Mouse (Mus musculus) gastrocnemius, postnatal 25 days (tissue): Measurements from ENCODE around the gene Lrrc49. TPM values are rescaled to one million over a fixed set of nuclear protein-coding genes. Genes with fewer than 3 reads are reported as not detected.
A peak's percentile ranks its signal among the peaks of the same experiment; 100 is the strongest.

Experiments used
- DNase-seq: peaks from one replicate; pipeline ENCODE4 v3.0.0; 2022
- total RNA-seq, 2 experiments: library from RNA; stranded (reverse); gene quantifications; 1 replicate in 1 of 2; 2 replicates in 1 of 2; pipeline ENCODE4 v1.2.3; 2021

Lrrc49 gene
- total RNA-seq, 2 experiments from 2014 or later: 2.1 to 3.0 TPM

DNA sequence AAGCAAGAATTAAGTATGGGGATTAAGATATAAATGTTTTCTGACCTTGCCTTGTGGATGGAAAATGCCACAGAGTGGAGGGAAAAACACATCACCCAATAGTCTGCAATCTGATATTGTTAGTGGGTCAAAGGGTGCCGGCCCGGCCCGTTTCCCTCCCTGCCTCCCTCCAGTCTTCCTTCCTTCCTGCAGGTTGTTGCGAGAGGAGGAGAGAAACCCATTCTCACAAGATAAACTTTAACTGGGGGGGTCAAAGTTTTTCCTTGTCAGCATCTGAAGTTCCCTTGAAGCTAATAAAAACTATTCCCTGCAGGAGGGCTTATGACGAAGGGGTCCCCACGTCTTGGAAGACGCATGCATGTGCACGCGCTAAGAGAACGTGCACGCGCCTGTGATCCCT, 157.6 kb downstream of the Lrrc49 start:
- DNase-seq: no peak

- DNase-seq: no peak
These were observed 158.4 kb downstream of the Lrrc49 start for GRCm38 (mm10) chr9:60529348-60530243.

DNA sequence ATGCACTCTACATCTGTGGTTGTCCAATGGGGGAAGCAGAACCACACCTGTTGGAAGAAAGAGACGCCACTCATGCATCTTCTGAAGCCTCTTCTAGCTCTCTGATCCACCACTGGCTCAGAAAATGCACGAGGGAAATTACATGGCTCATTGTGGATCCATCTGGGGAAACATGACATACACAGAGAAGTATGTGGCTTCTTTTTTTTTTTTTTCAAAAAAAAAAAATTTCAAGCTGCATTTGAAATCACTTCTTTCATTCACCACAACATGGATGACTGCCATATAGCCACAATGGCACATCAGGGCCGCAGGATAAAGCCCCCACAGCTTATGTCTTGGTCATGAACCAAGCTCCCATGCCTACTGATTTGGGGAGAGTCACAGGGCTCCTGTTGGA, 159.7 kb downstream of the Lrrc49 start:
- DNase-seq: no peak

DNA sequence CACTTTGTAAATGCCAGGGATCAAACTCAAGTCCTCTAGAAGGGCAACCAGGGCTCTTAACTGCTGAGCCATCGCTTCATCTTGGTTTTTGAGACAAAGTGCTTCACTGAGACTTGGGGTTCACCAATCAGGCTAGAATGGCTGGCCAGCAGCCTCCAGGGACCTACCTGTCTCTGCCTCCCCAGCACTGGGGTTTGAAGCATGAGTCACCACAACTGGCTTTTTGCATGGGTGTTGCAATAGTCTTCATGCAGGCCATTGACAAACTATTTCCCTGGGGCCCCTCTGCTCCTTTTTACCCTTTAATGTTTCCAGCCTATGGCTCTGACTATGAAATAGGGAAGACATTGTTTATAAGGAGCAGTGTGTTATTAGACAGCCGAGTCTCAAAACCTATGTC, 160.1 kb downstream of the Lrrc49 start:
- no peak for DNase-seq

DNA sequence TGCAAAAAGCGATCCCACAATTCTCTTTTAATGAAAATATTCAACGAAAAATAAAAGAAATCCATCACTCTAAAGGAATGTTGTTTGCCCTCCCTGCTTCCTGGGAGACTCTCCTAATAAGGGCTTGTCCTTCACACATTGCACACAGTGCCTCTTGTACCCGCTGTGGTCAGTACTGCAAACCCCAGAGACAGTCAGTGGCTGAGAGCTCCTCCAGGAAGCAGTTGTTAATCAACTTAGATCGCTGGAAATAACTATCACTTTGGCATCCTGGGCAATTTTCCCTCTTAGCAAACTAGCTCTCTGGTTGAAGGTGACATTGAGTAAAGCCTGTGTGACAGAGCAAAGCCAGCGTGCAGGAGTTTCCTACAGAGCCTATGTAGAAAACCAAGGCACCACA, 160.9 kb downstream of the Lrrc49 start:
- no peak for DNase-seq

GRCm38 (mm10) chr9:60526195-60526594, 161.8 kb downstream of the Lrrc49 start:
- no peak for DNase-seq

- peak; percentile 48 for DNase-seq
These were observed 166.1 kb downstream of the Lrrc49 start, which contains the start of gene Thsd4 for GRCm38 (mm10) chr9:60521806-60522264. Thsd4 (minus strand) TSS chr9:60522046.

DNA sequence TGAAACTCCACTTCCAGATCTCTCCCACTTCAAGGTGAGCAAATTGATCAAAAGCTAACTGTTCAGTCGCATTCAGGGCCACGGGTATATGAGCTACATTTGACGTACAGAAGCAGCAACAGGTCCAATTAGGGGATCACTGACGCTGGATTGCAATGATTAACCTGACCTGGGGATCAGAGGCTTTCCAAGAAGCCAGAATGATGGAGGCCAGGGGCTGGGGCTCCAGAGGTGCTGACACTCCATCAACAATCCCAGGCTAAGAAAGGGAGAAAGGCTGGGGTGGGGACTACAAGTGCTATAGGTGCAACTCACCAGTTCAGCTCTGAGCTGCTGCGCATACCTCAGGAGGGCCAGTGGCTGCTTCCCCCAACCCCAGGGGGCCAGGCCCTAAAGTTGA, 166.8 kb downstream of the Lrrc49 start:
- DNase-seq: no peak

DNA sequence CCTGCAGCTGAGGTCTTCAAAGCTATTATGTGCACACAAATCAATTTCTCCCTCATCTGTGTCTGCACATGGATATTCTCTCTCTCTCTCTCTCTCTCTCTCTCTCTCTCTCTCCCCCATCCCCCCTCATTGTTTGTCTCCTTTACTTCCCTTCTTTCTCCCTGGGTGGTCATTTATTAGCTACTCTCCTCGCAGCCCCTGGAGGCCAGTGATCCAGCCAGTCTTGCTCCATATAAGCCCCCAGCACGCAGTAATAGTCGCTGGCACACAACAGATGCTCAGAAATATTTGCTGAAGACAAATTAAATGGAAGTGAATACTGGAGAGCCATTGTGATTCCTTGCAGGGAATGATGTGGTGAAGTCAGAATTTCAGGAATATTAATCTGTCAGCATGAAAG, 168.4 kb downstream of the Lrrc49 start:
- no peak for DNase-seq

Other genes starting within 250 kb of the Lrrc49 start
- 1 to 10 TPM in 1 of 2 experiments, under 1 TPM in 1; 0.92 to 2.3 TPM for gene Thsd4, start 166.1 kb downstream of the Lrrc49 start, total RNA-seq
- 1 to 10 TPM in 1 of 2 experiments, under 1 TPM in 1; 0.83 to 1.0 TPM for gene Larp6, start 24.8 kb upstream of the Lrrc49 start, total RNA-seq
- gene Uaca, start 106.4 kb upstream of the Lrrc49 start, total RNA-seq: 100 to 1,000 TPM in 1 of 2 experiments, 10 to 100 TPM in 1; 65.4 to 107 TPM